Mouse (Mus musculus) liver, adult 2 months (tissue): Measurements from ENCODE around the gene Pptc7. TPM values are rescaled to one million over a fixed set of nuclear protein-coding genes. Genes with fewer than 3 reads are reported as not detected.

Experiments
- DNase-seq: peaks from one replicate; pipeline ENCODE4 v3.0.0-alpha.2; 2011; ENCODE audit warnings: low read depth, low spot score; ENCODE audit errors: extremely low read depth
- H3K27ac ChIP-seq: fragments of 200-500 bp; replicated peaks from 2 replicates; pipeline ENCODE4 v1.5.1; 2012; ENCODE audit warnings: low read depth, mild to moderate bottlenecking, control low read depth, inconsistent platforms, low read length; ENCODE audit not compliant: insufficient read depth
- H3K27me3 ChIP-seq: fragments of 200-500 bp; 2 replicates; pipeline ENCODE4 v1.6.1; 2012; ENCODE audit warnings: mild to moderate bottlenecking, moderate library complexity, low read length, inconsistent platforms; ENCODE audit not compliant: control insufficient read depth, insufficient read depth
- H3K36me3 ChIP-seq: fragments of 200-500 bp; 2 replicates; pipeline ENCODE4 v1.6.1; 2012; ENCODE audit warnings: low read length, inconsistent platforms; ENCODE audit not compliant: control insufficient read depth, insufficient read depth
- H3K4me1 ChIP-seq: fragments of 200-500 bp; 2 replicates; pipeline ENCODE4 v1.6.1; 2011; ENCODE audit warnings: low read length; ENCODE audit not compliant: control insufficient read depth, insufficient read depth
- H3K4me3 ChIP-seq: fragments of 200-500 bp; 2 replicates; pipeline ENCODE4 v1.5.1; 2011; ENCODE audit warnings: low read depth, mild to moderate bottlenecking, control low read depth, low read length, moderate library complexity; ENCODE audit not compliant: insufficient read depth
- H3K79me2 ChIP-seq: fragments of 200-500 bp; 2 replicates; pipeline ENCODE4 v1.6.1; 2012; ENCODE audit warnings: inconsistent platforms, mild to moderate bottlenecking, low read length, moderate library complexity; ENCODE audit not compliant: control insufficient read depth, insufficient read depth
- H3K9ac ChIP-seq: fragments of 200-500 bp; 2 replicates; pipeline ENCODE4 v1.6.1; 2012; ENCODE audit warnings: low read depth, mild to moderate bottlenecking, control low read depth, inconsistent platforms, low read length
- CTCF ChIP-seq: fragments of 200-500 bp; IDR thresholded peaks from 2 replicates; pipeline ENCODE4 v1.5.1; 2011; ENCODE audit warnings: low read depth, low read length, control low read depth
- POLR2A ChIP-seq: fragments of 200-500 bp; IDR thresholded peaks from 2 replicates; pipeline ENCODE4 v1.6.1; 2011; ENCODE audit warnings: low read length, control low read depth; ENCODE audit not compliant: insufficient read depth; ENCODE audit errors: extremely low read depth
- WGBS: fragments of 180-500 bp; shearing (Covaris S2); methylation state at CpG from one replicate; pipeline ENCODE4 v1.1.7; 2018; 5-methylcytosine and 5-hydroxymethylcytosine counted together
- polyA plus RNA-seq: library from polyadenylated mRNA; depleted of rRNA; stranded (reverse); fragments of >200 nt; gene quantifications from 2 replicates; pipeline ENCODE4 v1.2.3, GENCODE M21; 2012
- total RNA-seq: library from RNA; depleted of rRNA; stranded (reverse); fragments of >200 nt; gene quantifications from 2 replicates; pipeline ENCODE4 v1.2.3, GENCODE M21; 2014

Gene Pptc7
- total and polyA plus RNA-seq, 2 experiments = 8.7 to 17.6 TPM

- Histone ChIP-seq H3K79me2 (peaks cover 21% of the 10 kb centered on the region), H3K9ac (no peak overlapping the region), H3K27ac (no peak overlapping the region), H3K36me3 (peaks cover 6% of the 10 kb centered on the region; the same call in 1 of the 2 replicates), H3K4me1 (peaks cover 31% of the 10 kb centered on the region), H3K27me3 (no peaks in the 10 kb centered on the region), H3K4me3 (no peak overlapping the region)
- 82% methylated on average over 7 of the region's 7 CpGs for WGBS
- TF ChIP-seq CTCF = no peak
- no peak for TF ChIP-seq POLR2A
- DNase-seq = no peak
These were observed 27.5 kb downstream of the Pptc7 start for GRCm38 (mm10) chr5:122311692-122312091.

GRCm38 (mm10) chr5:122312346-122312745 lies 28.2 kb downstream of the Pptc7 start:
- TF ChIP-seq POLR2A (no peak), CTCF (no peak)
- H3K27me3 ChIP-seq = no peaks in the 10 kb centered on the region
- H3K9ac ChIP-seq = no peak overlapping the region
- H3K79me2 ChIP-seq = peaks cover 15% of the 10 kb centered on the region
- H3K27ac ChIP-seq = peak overlapping the region; percentile 11; the same call in 1 of the 2 replicates
- WGBS = 77% methylated on average over 4 of the region's 4 CpGs
- DNase-seq = no peak
- no peak overlapping the region for H3K4me3 ChIP-seq
- H3K36me3 ChIP-seq = peaks cover 6% of the 10 kb centered on the region; the same call in 1 of the 2 replicates
- peaks cover 25% of the 10 kb centered on the region for H3K4me1 ChIP-seq

- H3K27me3 ChIP-seq = no peaks in the 10 kb centered on the region
- 0 out of 2 replicates have a peak overlapping the region, but pooled peaks have one; percentile 8 for H3K9ac ChIP-seq
- 74% methylated on average over 17 of the region's 17 CpGs for WGBS
- TF ChIP-seq POLR2A = no peak
- TF ChIP-seq CTCF = no peak
- peak; percentile 84 for DNase-seq
- H3K4me1 ChIP-seq = peaks cover 25% of the 10 kb centered on the region
- H3K27ac ChIP-seq = peak overlapping the region; percentile 11; the same call in 1 of the 2 replicates
- peaks cover 4% of the 10 kb centered on the region; the same call in 1 of the 2 replicates for H3K36me3 ChIP-seq
- no peak overlapping the region for H3K4me3 ChIP-seq
- H3K79me2 ChIP-seq = peaks cover 8% of the 10 kb centered on the region; the same call in 1 of the 2 replicates
These were observed 28.9 kb downstream of the Pptc7 start for GRCm38 (mm10) chr5:122312942-122313684.

GRCm38 (mm10) chr5:122314966-122315667 lies 31.0 kb downstream of the Pptc7 start:
- Histone ChIP-seq H3K27ac (peak overlapping the region; percentile 75), H3K79me2 (0 out of 2 replicates have a peak, but pooled peaks cover 3% of the 10 kb centered on the region), H3K9ac (peak overlapping the region; percentile 24), H3K27me3 (no peaks in the 10 kb centered on the region), H3K4me1 (peaks cover 25% of the 10 kb centered on the region), H3K4me3 (no peak overlapping the region), H3K36me3 (no peaks in the 10 kb centered on the region)
- 23% methylated on average over 20 of the region's 20 CpGs for WGBS
- TF ChIP-seq POLR2A (no peak), CTCF (peak; percentile 70)
- DNase-seq = peak; percentile 99

- H3K27ac ChIP-seq = no peak overlapping the region
- peaks cover 13% of the 10 kb centered on the region for H3K36me3 ChIP-seq
- H3K79me2 ChIP-seq = 0 out of 2 replicates have a peak, but pooled peaks cover 3% of the 10 kb centered on the region
- DNase-seq = peak; percentile 37
- H3K9ac ChIP-seq = no peak overlapping the region
- peaks cover 24% of the 10 kb centered on the region for H3K4me1 ChIP-seq
- H3K4me3 ChIP-seq = no peak overlapping the region
- TF ChIP-seq CTCF (no peak), POLR2A (no peak)
- no peaks in the 10 kb centered on the region for H3K27me3 ChIP-seq
- 84% methylated on average over 11 of the region's 11 CpGs for WGBS
These were observed 33.3 kb downstream of the Pptc7 start for GRCm38 (mm10) chr5:122317329-122318045.
